Mouse (Mus musculus) embryonic fibroblast, embryonic 13.5 days (primary cell): ENCODE measurements at regions not wholly inside any gene's neighbourhood (a gene's known extent, or its start where the extent isn't known, plus 50 kb on each side); places are given as distances from the start of the nearest gene placed in this dataset.

Source experiments
- CTCF ChIP-seq: IDR thresholded peaks from 2 replicates; pipeline ENCODE4 v1.5.1; 2011; ENCODE audit warnings: mild to moderate bottlenecking, control low read depth, low read length, moderate library complexity, borderline replicate concordance; ENCODE audit not compliant: insufficient read depth
- POLR2A ChIP-seq: IDR thresholded peaks from 2 replicates; pipeline ENCODE4 v1.6.1; 2011; ENCODE audit warnings: low read depth, mild to moderate bottlenecking, control low read depth, low read length, moderate library complexity

DNA sequence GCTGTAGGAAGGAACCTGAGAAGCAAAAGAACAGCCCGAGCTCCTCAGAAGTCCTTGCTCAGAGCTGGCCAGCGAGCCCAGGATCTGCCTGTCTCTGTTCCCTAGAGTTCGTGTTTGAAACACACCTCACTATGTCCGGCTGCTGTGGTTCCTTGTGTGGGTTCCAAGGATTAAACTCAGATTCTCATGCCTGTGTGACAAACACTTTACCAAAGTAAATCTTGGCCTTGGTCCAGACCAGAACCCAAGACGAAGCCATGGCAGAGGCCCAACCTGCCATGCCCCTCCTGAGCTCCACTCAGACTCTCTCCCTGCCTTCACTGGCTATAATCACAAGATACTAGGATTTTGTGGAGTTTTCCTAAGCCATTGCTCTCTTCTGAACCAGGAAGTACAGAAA, 214.7 kb downstream of the Rplp1 start:
- TF ChIP-seq POLR2A (no peak), CTCF (no peak)
